Mouse (Mus musculus) liver, embryonic 14.5 days (tissue): ENCODE measurements around the gene Ubxn2a. TPM values are rescaled to one million over a fixed set of nuclear protein-coding genes. Genes with fewer than 3 reads are reported as not detected.

Source experiments
- ATAC-seq: fragments of 200-750 bp; cut with Nextera tagmentation; 2 replicates; pipeline ENCODE4 v1.8.0; 2017; ENCODE audit warnings: moderate number of reproducible peaks, mild to moderate bottlenecking, moderate library complexity; ENCODE audit not compliant: insufficient read depth
- DNase-seq, 3 experiments: peaks; one replicate each; pipeline ENCODE4 v3.0.0-alpha.2; 2012 to 2013; ENCODE audit warnings: low read depth in 3 of 3, low spot score in 3 of 3
- H3K27ac ChIP-seq: fragments of 300-500 bp; sonication (generic); 2 replicates; pipeline ENCODE4 v1.5.1; 2014; ENCODE audit warnings: moderate library complexity, mild to moderate bottlenecking, control low read depth, inconsistent platforms
- H3K27me3 ChIP-seq: fragments of 300-500 bp; sonication (generic); 2 replicates; pipeline ENCODE4 v1.6.1; 2014; ENCODE audit warnings: mild to moderate bottlenecking, low read length, moderate library complexity; ENCODE audit not compliant: control insufficient read depth, insufficient read depth
- H3K36me3 ChIP-seq: fragments of 300-500 bp; sonication (generic); replicated peaks from 2 replicates; pipeline ENCODE4 v1.6.1; 2014; ENCODE audit warnings: low read depth; ENCODE audit not compliant: control insufficient read depth, insufficient read depth
- H3K4me1 ChIP-seq, 2 experiments: fragments of 200-500 bp in 1 of 2; fragments of 300-500 bp in 1 of 2; sonication (generic) in 1 of 2; replicated peaks; 2 replicates each; pipeline ENCODE4 v1.6.1; 2012 to 2014; ENCODE audit warnings: antibody characterized with exemption in 1 of 2, inconsistent platforms in 1 of 2, low read length in 1 of 2; ENCODE audit not compliant: control insufficient read depth in 2 of 2, insufficient read depth in 2 of 2
- H3K4me2 ChIP-seq: fragments of 300-500 bp; sonication (generic); 2 replicates; pipeline ENCODE4 v1.6.1; 2014; ENCODE audit warnings: low read depth, mild to moderate bottlenecking, control low read depth, moderate library complexity
- H3K4me3 ChIP-seq, 2 experiments: fragments of 200-500 bp in 1 of 2; fragments of 300-500 bp in 1 of 2; sonication (generic) in 1 of 2; 2 replicates each; pipeline ENCODE4 v1.5.1; 2012 to 2014; ENCODE audit warnings: low read depth in 2 of 2, low read length in 2 of 2, mild to moderate bottlenecking in 2 of 2, control low read depth in 1 of 2, inconsistent platforms in 1 of 2, moderate library complexity in 1 of 2; ENCODE audit not compliant: insufficient read depth in 1 of 2
- H3K9ac ChIP-seq: fragments of 300-500 bp; sonication (generic); replicated peaks from 2 replicates; pipeline ENCODE4 v1.6.1; 2014; ENCODE audit warnings: mild to moderate bottlenecking, control low read depth, moderate library complexity
- H3K9me3 ChIP-seq: fragments of 300-500 bp; sonication (generic); 2 replicates; pipeline ENCODE4 v1.6.1; 2016; ENCODE audit warnings: low read length, mixed read lengths; ENCODE audit not compliant: control insufficient read depth
- CTCF ChIP-seq: IDR thresholded peaks from 2 replicates; pipeline ENCODE4 v1.5.1; 2016; ENCODE audit warnings: antibody characterized with exemption, low read depth, control low read depth
- EP300 ChIP-seq: IDR thresholded peaks from 2 replicates; pipeline ENCODE4 v1.6.1; 2016; ENCODE audit warnings: antibody characterized with exemption, low read depth
- whole genome bisulfite sequencing: fragments of 180-500 bp; shearing (Covaris S2); extraction: QIAGEN DNeasy Blood & Tissue Kit; methylation state at CpG from one replicate; pipeline ENCODE4 v1.1.7; 2014; ENCODE audit not compliant: insufficient replicate concordance; 5-methylcytosine and 5-hydroxymethylcytosine counted together
- polyA plus RNA-seq, 2 experiments: library from polyadenylated mRNA; depleted of rRNA in 1 of 2; stranded (reverse) in 1 of 2; unstranded in 1 of 2; fragments of >200 nt; fragmentation: Nextera tagmentation in 1 of 2; extraction: Ambion mirVana in 1 of 2; gene quantifications; 2 replicates each; pipeline versions ENCODE4 v1.2.1 to v1.2.3; 2012 to 2014

Gene Ubxn2a
- polyA plus RNA-seq, 2 experiments, result 7.4 to 23.0 TPM

DNA sequence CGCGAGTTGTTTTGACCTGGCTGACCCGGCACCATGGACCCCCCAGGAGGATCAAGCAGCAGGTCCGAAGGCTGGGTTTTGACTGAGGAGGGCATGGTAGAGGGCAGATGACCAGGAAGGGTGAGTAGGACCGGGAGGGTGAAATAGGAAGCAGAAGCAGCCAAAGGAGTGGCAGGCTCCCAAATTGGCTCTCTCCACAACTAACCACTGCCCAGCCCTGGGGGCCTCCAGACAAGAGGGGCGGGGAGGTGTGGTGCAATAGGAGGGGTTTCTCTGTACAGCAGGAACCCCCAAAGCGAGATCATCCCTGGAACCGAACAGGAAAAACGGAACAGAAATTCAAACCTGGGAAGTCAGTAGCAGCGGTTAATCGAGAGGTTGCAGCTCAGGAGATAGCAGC, 66.8 kb downstream of the Ubxn2a start:
- 1% methylated on average over 11 of the region's 11 CpGs for WGBS

DNA sequence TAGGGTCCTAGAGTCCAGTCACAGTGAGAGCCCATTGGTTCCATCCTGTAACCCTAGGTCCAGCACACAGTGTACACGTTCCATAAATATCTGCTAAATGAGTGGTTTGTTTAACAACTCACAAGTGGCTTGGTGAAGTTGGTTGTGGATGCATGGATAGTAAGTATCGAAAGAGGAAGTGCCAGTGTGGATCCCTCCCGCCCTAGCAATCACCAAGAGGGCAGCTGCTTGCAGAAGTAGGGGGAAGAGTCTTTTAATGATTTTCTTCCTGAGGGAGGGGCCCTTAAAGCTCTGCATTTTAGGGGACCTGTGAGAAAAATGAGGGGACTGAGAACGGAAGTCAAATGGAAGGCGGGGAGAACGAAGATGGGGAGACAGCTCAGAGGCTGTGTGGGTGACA, 67.5 kb downstream of the Ubxn2a start:
- H3K4me3 ChIP-seq, result peak overlapping the region in 1 of 2 experiments; percentile 34; a peak in 2 of 4 replicates
- no peaks in the 10 kb centered on the region for H3K36me3 ChIP-seq
- peaks cover 9 to 22% of the 10 kb centered on the region in 2 experiments for H3K4me1 ChIP-seq
- no peak for TF ChIP-seq CTCF
- no peak for TF ChIP-seq EP300
- no peak overlapping the region for H3K9ac ChIP-seq
- no peak overlapping the region for H3K27ac ChIP-seq
- no peaks in the 10 kb centered on the region for H3K9me3 ChIP-seq
- DNase-seq (no peak), ATAC-seq (no peak)
- peak overlapping the region; percentile 99 for H3K4me2 ChIP-seq
- peaks cover 7% of the 10 kb centered on the region for H3K27me3 ChIP-seq
- 11% methylated on average over 6 of the region's 6 CpGs for WGBS

More for the DNA sequence above, 66.8 kb downstream of the Ubxn2a start:
- peak overlapping the region; percentile 99 for H3K4me2 ChIP-seq
- H3K27me3 ChIP-seq, result peaks cover 7% of the 10 kb centered on the region
- ATAC-seq, result no peak
- no peaks in the 10 kb centered on the region for H3K9me3 ChIP-seq
- H3K36me3 ChIP-seq, result no peaks in the 10 kb centered on the region
- H3K9ac ChIP-seq, result peak overlapping the region; percentile 68
- H3K27ac ChIP-seq, result no peak overlapping the region
- TF ChIP-seq EP300, result no peak
- no peak for TF ChIP-seq CTCF
- H3K4me3 ChIP-seq, result peak overlapping the region; percentile 51 to 80
- peaks cover 9 to 22% of the 10 kb centered on the region in 2 experiments for H3K4me1 ChIP-seq
- no peak for DNase-seq

DNA sequence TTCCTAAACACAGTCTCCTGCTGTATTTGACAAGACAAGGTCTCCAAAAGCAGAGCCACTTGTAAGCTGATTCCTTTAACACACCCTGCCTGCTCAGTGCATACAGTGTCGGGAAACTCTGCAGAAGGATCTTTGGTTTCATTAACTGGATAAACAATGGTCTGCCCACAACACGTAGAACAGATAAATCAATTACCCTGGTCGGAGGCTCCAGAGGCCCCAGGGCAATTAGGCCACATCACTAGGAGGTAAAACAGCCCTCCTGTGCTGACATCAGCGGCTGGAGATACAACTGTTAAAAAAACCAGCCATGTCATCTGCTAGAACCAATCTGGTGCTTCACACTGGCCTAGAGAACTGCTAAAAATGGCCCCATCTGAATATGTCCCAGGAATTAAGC, 70.5 kb downstream of the Ubxn2a start:
- Histone ChIP-seq H3K9ac (no peak overlapping the region), H3K27me3 (peaks cover 5% of the 10 kb centered on the region; the same call in 1 of the 2 replicates), H3K4me3 (no peak overlapping the region), H3K4me1 (peaks cover 7 to 14% of the 10 kb centered on the region in 2 experiments), H3K36me3 (no peaks in the 10 kb centered on the region), H3K9me3 (no peaks in the 10 kb centered on the region), H3K27ac (no peak overlapping the region), H3K4me2 (no peak overlapping the region)
- TF ChIP-seq CTCF, result no peak
- no peak for TF ChIP-seq EP300
- ATAC-seq, result no peak
- DNase-seq, result no peak
- 54% methylated on average over 4 of the region's 4 CpGs for WGBS

Other genes with a start within 250 kb of the Ubxn2a start
- gene Fam228a, start 169.3 kb downstream of the Ubxn2a start, polyA plus RNA-seq (2012; rRNA removed), result 0.09 TPM in 2 replicates
- gene Fam228a, start 169.3 kb downstream of the Ubxn2a start, polyA plus RNA-seq (2014; fragmentation: Nextera tagmentation; extraction: Ambion mirVana), result 0.05 TPM in 1 of 2 replicates, not detected in the other
- gene Pfn4, start 138.7 kb downstream of the Ubxn2a start, polyA plus RNA-seq (2012; rRNA removed), result 0.21 and 0.39 TPM in 2 replicates
- gene Pfn4, start 138.7 kb downstream of the Ubxn2a start, polyA plus RNA-seq (2014; fragmentation: Nextera tagmentation; extraction: Ambion mirVana), result 0.56 and 1.1 TPM in 2 replicates
- gene Fam228b, start 138.4 kb downstream of the Ubxn2a start, polyA plus RNA-seq (2012; rRNA removed), result 0.37 and 0.73 TPM in 2 replicates
- gene Fam228b, start 138.4 kb downstream of the Ubxn2a start, polyA plus RNA-seq (2014; fragmentation: Nextera tagmentation; extraction: Ambion mirVana), result 0.33 and 1.0 TPM in 2 replicates
- gene Sf3b6, start 90.2 kb downstream of the Ubxn2a start, polyA plus RNA-seq (2012; rRNA removed), result 34.7 and 72.6 TPM in 2 replicates
- gene Sf3b6, start 90.2 kb downstream of the Ubxn2a start, polyA plus RNA-seq (2014; fragmentation: Nextera tagmentation; extraction: Ambion mirVana), result 179 and 187 TPM in 2 replicates
- 2.5 and 2.9 TPM in 2 replicates for gene Fkbp1b, start 66.1 kb downstream of the Ubxn2a start, polyA plus RNA-seq (2012; rRNA removed)
- gene Fkbp1b, start 66.1 kb downstream of the Ubxn2a start, polyA plus RNA-seq (2014; fragmentation: Nextera tagmentation; extraction: Ambion mirVana), result 2.2 and 2.6 TPM in 2 replicates
- gene Wdcp, start 64.4 kb downstream of the Ubxn2a start, polyA plus RNA-seq (2012; rRNA removed), result 7.7 and 9.1 TPM in 2 replicates
- gene Wdcp, start 64.4 kb downstream of the Ubxn2a start, polyA plus RNA-seq (2014; fragmentation: Nextera tagmentation; extraction: Ambion mirVana), result 11.3 and 11.6 TPM in 2 replicates
- gene Mfsd2b, start 33.3 kb downstream of the Ubxn2a start, polyA plus RNA-seq (2012; rRNA removed), result 45.9 and 53.1 TPM in 2 replicates
- gene Mfsd2b, start 33.3 kb downstream of the Ubxn2a start, polyA plus RNA-seq (2014; fragmentation: Nextera tagmentation; extraction: Ambion mirVana), result 54.6 and 62.6 TPM in 2 replicates
- gene Atad2b, start 9.6 kb upstream of the Ubxn2a start, polyA plus RNA-seq (2012; rRNA removed), result 5.5 and 6.6 TPM in 2 replicates
- gene Atad2b, start 9.6 kb upstream of the Ubxn2a start, polyA plus RNA-seq (2014; fragmentation: Nextera tagmentation; extraction: Ambion mirVana), result 7.0 and 8.1 TPM in 2 replicates